Mouse (Mus musculus) CH12.LX (cell line): ENCODE data around the gene Stx8. TPM values are rescaled to one million over a fixed set of nuclear protein-coding genes. Genes with fewer than 3 reads are reported as not detected.
A peak's percentile ranks its signal among the peaks of the same experiment; 100 is the strongest.

Experiments used
- DNase-seq: peaks from one replicate; pipeline ENCODE4 v3.0.0-alpha.2; 2013; ENCODE audit errors: extremely low read depth
- H3K27ac ChIP-seq: 2 replicates; pipeline ENCODE4 v1.5.1; 2012; ENCODE audit warnings: low read depth, mild to moderate bottlenecking, control low read depth, moderate library complexity; ENCODE audit not compliant: insufficient read depth
- H3K27me3 ChIP-seq: replicated peaks from 2 replicates; pipeline ENCODE3; 2012; ENCODE audit warnings: inconsistent platforms
- H3K36me3 ChIP-seq, 2 experiments: replicated peaks in 1 of 2; 2 replicates each; pipeline versions ENCODE3 to v1.6.1; 2012; ENCODE audit warnings: inconsistent platforms in 1 of 2, low read length in 1 of 2, mild to moderate bottlenecking in 1 of 2, mixed read lengths in 1 of 2, moderate library complexity in 1 of 2; ENCODE audit not compliant: control insufficient read depth in 1 of 2, insufficient read depth in 1 of 2
- H3K4me1 ChIP-seq, 2 experiments: 2 replicates each; pipeline ENCODE4 v1.6.1; 2012; ENCODE audit warnings: inconsistent platforms in 1 of 2, moderate library complexity in 1 of 2; ENCODE audit not compliant: insufficient read depth in 2 of 2, control insufficient read depth in 1 of 2
- H3K4me2 ChIP-seq: 2 replicates; pipeline ENCODE4 v1.6.1; 2012; ENCODE audit warnings: low read depth, mild to moderate bottlenecking, control low read depth; ENCODE audit not compliant: poor library complexity, insufficient read depth, severe bottlenecking
- H3K4me3 ChIP-seq, 3 experiments: fragments of 150-350 bp in 1 of 3; sonication (generic) in 1 of 3; replicated peaks in 1 of 3; 2 replicates each; pipeline versions ENCODE3 to v1.5.1; 2011 to 2012; ENCODE audit warnings: low read depth in 2 of 3, low read length in 2 of 3, mild to moderate bottlenecking in 2 of 3, moderate library complexity in 2 of 3, control low read depth in 1 of 3, improper control_type of control experiment in 1 of 3, inconsistent platforms in 1 of 3, mixed read lengths in 1 of 3; ENCODE audit not compliant: poor library complexity in 1 of 3
- H3K79me2 ChIP-seq: replicated peaks from 2 replicates; pipeline ENCODE4 v1.6.1; 2012; ENCODE audit warnings: mild to moderate bottlenecking, moderate library complexity; ENCODE audit not compliant: control insufficient read depth, poor library complexity, insufficient read depth, severe bottlenecking; ENCODE audit errors: extremely low read depth
- H3K9ac ChIP-seq: 2 replicates; pipeline ENCODE4 v1.6.1; 2012; ENCODE audit warnings: low read depth, mild to moderate bottlenecking, control low read depth, moderate library complexity; ENCODE audit not compliant: insufficient read depth
- H3K9me3 ChIP-seq: replicated peaks from 2 replicates; pipeline ENCODE3; 2012; ENCODE audit warnings: low read length, inconsistent platforms, mixed read lengths
- CTCF ChIP-seq, 2 experiments: IDR thresholded peaks in 1 of 2; conservative IDR thresholded peaks in 1 of 2; 2 replicates each; pipeline ENCODE4 v1.5.1; 2011 to 2012; ENCODE audit warnings: low read depth in 2 of 2, low read length in 2 of 2, improper control_type of control experiment in 1 of 2, inconsistent platforms in 1 of 2, mild to moderate bottlenecking in 1 of 2, moderate library complexity in 1 of 2
- EP300 ChIP-seq: IDR thresholded peaks from 2 replicates; pipeline ENCODE4 v1.6.1; 2011; ENCODE audit warnings: low read length, improper control_type of control experiment
- HCFC1 ChIP-seq: IDR thresholded peaks from 2 replicates; pipeline ENCODE4 v1.6.1; 2012; ENCODE audit warnings: low read depth, mild to moderate bottlenecking, inconsistent platforms, low read length, improper control_type of control experiment
- IRF4 ChIP-seq: IDR thresholded peaks from 2 replicates; pipeline ENCODE4 v1.6.1; 2014; ENCODE audit warnings: low read depth, mild to moderate bottlenecking, inconsistent platforms, low read length, improper control_type of control experiment
- JUND ChIP-seq: conservative IDR thresholded peaks from 2 replicates; pipeline ENCODE4 v1.6.1; 2011; ENCODE audit warnings: low read depth, low read length, improper control_type of control experiment
- KAT2A ChIP-seq: IDR thresholded peaks from 2 replicates; pipeline ENCODE4 v1.6.1; 2012; ENCODE audit warnings: low read length, improper control_type of control experiment, inconsistent platforms; ENCODE audit not compliant: insufficient replicate concordance
- MAZ ChIP-seq: IDR thresholded peaks from 2 replicates; pipeline ENCODE4 v1.6.1; 2012; ENCODE audit warnings: low read depth, mild to moderate bottlenecking, inconsistent platforms, low read length, improper control_type of control experiment, moderate library complexity
- MXI1 ChIP-seq: IDR thresholded peaks from 2 replicates; pipeline ENCODE4 v1.6.1; 2011; ENCODE audit warnings: mild to moderate bottlenecking, low read depth, low read length, improper control_type of control experiment
- MYC ChIP-seq: IDR thresholded peaks from 2 replicates; pipeline ENCODE4 v1.6.1; 2011; ENCODE audit warnings: low read depth, mild to moderate bottlenecking, improper control_type of control experiment, low read length
- NELFE ChIP-seq: IDR thresholded peaks from 2 replicates; pipeline ENCODE4 v1.6.1; 2011; ENCODE audit warnings: low read depth, low read length, improper control_type of control experiment
- PAX5 ChIP-seq: IDR thresholded peaks from 2 replicates; pipeline ENCODE4 v1.6.1; 2012; ENCODE audit warnings: low read length, inconsistent platforms, mixed read lengths
- POLR2AphosphoS2 ChIP-seq: IDR thresholded peaks from 2 replicates; pipeline ENCODE4 v1.6.1; 2011; ENCODE audit warnings: low read depth, low read length, improper control_type of control experiment
- RAD21 ChIP-seq: IDR thresholded peaks from 2 replicates; pipeline ENCODE4 v1.6.1; 2011; ENCODE audit warnings: low read depth, mild to moderate bottlenecking, low read length, improper control_type of control experiment, moderate library complexity
- RCOR1 ChIP-seq: conservative IDR thresholded peaks from 2 replicates; pipeline ENCODE4 v1.6.1; 2012; ENCODE audit warnings: low read depth, mild to moderate bottlenecking, inconsistent platforms, low read length, improper control_type of control experiment
- SIN3A ChIP-seq: IDR thresholded peaks from 2 replicates; pipeline ENCODE4 v1.6.1; 2012; ENCODE audit warnings: low read length, improper control_type of control experiment, inconsistent platforms
- SMC3 ChIP-seq: IDR thresholded peaks from 2 replicates; pipeline ENCODE4 v1.6.1; 2011; ENCODE audit warnings: low read depth, low read length, improper control_type of control experiment
- TBP ChIP-seq: conservative IDR thresholded peaks from 2 replicates; pipeline ENCODE4 v1.6.1; 2011; ENCODE audit warnings: low read depth, low read length, improper control_type of control experiment
- TCF12 ChIP-seq: IDR thresholded peaks from 2 replicates; pipeline ENCODE4 v1.6.1; 2014; ENCODE audit warnings: low read depth, mild to moderate bottlenecking, inconsistent platforms, low read length, improper control_type of control experiment
- UBTF ChIP-seq: IDR thresholded peaks from 2 replicates; pipeline ENCODE4 v1.6.1; 2012; ENCODE audit warnings: low read depth, mild to moderate bottlenecking, inconsistent platforms, low read length, improper control_type of control experiment, moderate library complexity
- USF1 ChIP-seq: IDR thresholded peaks from 2 replicates; pipeline ENCODE4 v1.6.1; 2014; ENCODE audit warnings: low read depth, mild to moderate bottlenecking, inconsistent platforms, low read length, improper control_type of control experiment
- USF2 ChIP-seq: conservative IDR thresholded peaks from 2 replicates; pipeline ENCODE4 v1.6.1; 2011; ENCODE audit warnings: low read depth, low read length, improper control_type of control experiment
- ZNF384 ChIP-seq: IDR thresholded peaks from 2 replicates; pipeline ENCODE4 v1.6.1; 2012; ENCODE audit warnings: low read depth, low read length, improper control_type of control experiment, inconsistent platforms
- dilution Hi-C: fragments of 300-500 bp; cut with MboI; formaldehyde crosslinking; loops from 2 replicates; pipeline ENCODE4 v1.14.3; 2020; ENCODE audit warnings: low sequenced_read_pairs; ENCODE audit not compliant: extremely low pct_unique_long_range_greater_than_20kb, extremely low pct_ligation_motif_present
- in situ Hi-C: fragments of 300-500 bp; cut with MboI; formaldehyde crosslinking; loops from 3 replicates; pipeline ENCODE4 v1.14.3; 2019; ENCODE audit warnings: low sequenced_read_pairs, low pct_ligation_motif_present, low pct_unique_long_range_greater_than_20kb, mixed read lengths
- polyA plus RNA-seq: library from polyadenylated mRNA; unstranded; fragments of >175 nt; gene quantifications from 2 replicates; pipeline ENCODE4 v1.2.1, GENCODE M21; 2012; ENCODE audit warnings: low read depth; ENCODE audit not compliant: insufficient read length
- total RNA-seq, 2 experiments: library from RNA; depleted of rRNA; stranded (reverse); fragments of 300-350 nt in 1 of 2; fragments of >200 nt in 1 of 2; gene quantifications; 2 replicates each; pipeline ENCODE4 v1.2.3; 2012 to 2014

The Stx8 gene
- total and polyA plus RNA-seq, 3 experiments = 31.8 to 57.9 (median 35.2) TPM

DNA sequence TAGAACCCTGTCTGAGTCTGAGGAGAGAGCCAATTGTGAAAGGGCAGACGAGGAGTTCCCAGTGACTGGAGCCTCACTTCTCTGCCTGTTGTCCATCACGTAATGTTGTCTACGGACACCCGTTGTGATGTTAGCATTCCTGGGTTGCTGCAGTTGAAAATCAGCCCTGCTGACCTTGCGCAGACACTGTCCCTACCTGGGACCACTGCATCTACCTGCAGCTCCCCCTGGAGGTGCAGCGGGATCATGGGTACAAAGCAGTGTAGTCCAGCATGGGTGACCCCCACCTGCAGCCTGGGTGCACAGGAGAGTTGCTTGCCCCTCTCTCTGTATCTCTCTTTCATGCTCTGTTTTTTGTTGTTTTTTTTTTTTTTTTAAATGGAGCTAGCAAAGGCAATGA is 148.2 kb downstream of the Stx8 start:
- no peaks in the 10 kb centered on the region for H3K79me2 ChIP-seq
- no peak overlapping the region for H3K4me3 ChIP-seq
- no peak for DNase-seq
- TF ChIP-seq SMC3 (peak; percentile 26), CTCF (conservative IDR thresholded peaks at IDR 0.05 in 1 of 2, IDR thresholded peaks at IDR 0.05 in 1 of 2; ENCODE audit: low read depth in 2 of 2, low read length in 2 of 2) (peak in 1 of 2 experiments; percentile 37; a peak in 2 of 4 replicates), TCF12 (no peak), KAT2A (no peak), POLR2AphosphoS2 (no peak), IRF4 (no peak)
- TF ChIP-seq, all 38 proteins: peak for 2
- Histone ChIP-seq H3K4me2 (no peak overlapping the region), H3K9me3 (no peaks in the 10 kb centered on the region), H3K4me1 (peaks cover 3 to 12% of the 10 kb centered on the region in 2 experiments; a peak in 3 of 4 replicates), H3K9ac (no peak overlapping the region), H3K27me3 (no peaks in the 10 kb centered on the region), H3K36me3 (peaks cover 0 to 27% of the 10 kb centered on the region in 2 experiments), H3K27ac (no peak overlapping the region)
- in situ Hi-C loops (no loop called here), dilution Hi-C loops (no loop called here)

DNA sequence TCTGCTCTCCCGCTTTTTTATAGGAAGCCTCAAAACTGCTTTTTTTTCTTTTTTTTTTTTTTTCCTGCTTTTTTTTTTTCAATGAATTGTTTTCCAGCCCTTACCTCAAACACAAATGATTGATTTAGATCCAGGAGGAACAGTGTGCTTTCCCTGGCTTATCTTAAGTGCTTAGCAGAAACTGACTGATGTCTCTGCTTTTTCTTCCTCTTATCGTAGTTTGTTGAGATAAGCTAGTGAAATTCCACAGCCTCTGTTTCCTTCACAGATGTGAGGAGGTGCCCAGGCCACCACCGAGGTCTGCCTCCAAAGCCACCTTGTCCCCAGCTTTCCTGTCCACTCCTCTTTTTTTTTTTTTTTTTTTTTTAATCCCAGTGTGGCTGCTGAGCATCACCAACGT is 150.2 kb downstream of the Stx8 start:
- no peak for DNase-seq
- Histone ChIP-seq H3K36me3 (peaks cover 0 to 25% of the 10 kb centered on the region in 2 experiments), H3K27me3 (no peaks in the 10 kb centered on the region), H3K9ac (no peak overlapping the region), H3K79me2 (no peaks in the 10 kb centered on the region), H3K4me1 (peaks cover 5 to 27% of the 10 kb centered on the region in 2 experiments; a peak in 3 of 4 replicates), H3K27ac (no peak overlapping the region), H3K4me3 (no peak overlapping the region)
- dilution Hi-C loops (no loop called here), in situ Hi-C loops (no loop called here)
- TF ChIP-seq TBP = no peak
- no peak for TF ChIP-seq USF1
- no peak for TF ChIP-seq KAT2A
- no peak for TF ChIP-seq MXI1
- no peak for TF ChIP-seq TCF12
- TF ChIP-seq RAD21 = no peak
- no peak for TF ChIP-seq UBTF
- TF ChIP-seq ZNF384 = no peak
- TF ChIP-seq EP300 = no peak
- TF ChIP-seq SIN3A = no peak
- TF ChIP-seq NELFE = no peak
- no peak for TF ChIP-seq CTCF (conservative IDR thresholded peaks at IDR 0.05 in 1 of 2, IDR thresholded peaks at IDR 0.05 in 1 of 2; ENCODE audit: low read depth in 2 of 2, low read length in 2 of 2)
- TF ChIP-seq RCOR1 = no peak
- TF ChIP-seq PAX5 = no peak
- TF ChIP-seq JUND = no peak
- TF ChIP-seq SMC3 = no peak
- TF ChIP-seq MAZ = no peak
- no peak for TF ChIP-seq MYC
- no peak for TF ChIP-seq USF2
- TF ChIP-seq HCFC1 = no peak
- TF ChIP-seq, all 38 proteins: peak for 0
- Histone ChIP-seq H3K9me3 (no peaks in the 10 kb centered on the region), H3K4me2 (no peak overlapping the region)
